Mouse (Mus musculus): Measurements from ENCODE around the gene Cd163l1. TPM values are rescaled to one million over a fixed set of nuclear protein-coding genes. Genes with fewer than 3 reads are reported as not detected.

Cd163l1 gene
- polyA plus RNA-seq, 1 experiment from 2014 or later = not detected

DNA sequence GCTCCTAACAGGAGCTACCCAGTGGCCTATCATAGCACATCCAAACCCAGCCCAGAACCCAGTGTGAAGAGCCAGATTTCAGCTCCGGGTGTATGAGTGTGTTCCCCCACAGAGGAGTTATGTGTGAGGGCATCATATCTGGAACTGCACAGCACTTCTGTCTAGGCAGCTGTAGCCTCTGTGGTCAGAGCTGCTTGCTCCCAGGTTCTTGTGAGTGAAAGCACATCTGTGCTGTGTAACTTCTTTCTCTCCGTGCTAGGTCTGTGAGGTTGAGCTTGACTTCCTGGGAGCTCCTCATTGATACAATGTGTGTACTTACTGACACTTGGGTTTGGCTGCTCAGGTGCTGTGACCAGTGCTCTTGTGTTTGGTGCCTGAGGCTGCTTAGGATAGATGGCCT lies 25.2 kb upstream of the Cd163l1 start:
- 85% methylated on average over 2 of the region's 2 CpGs for WGBS
- no peak overlapping the region for H3K27ac ChIP-seq
- no peaks in the 10 kb centered on the region for H3K9me3 ChIP-seq
- H3K27me3 ChIP-seq (ENCODE audit: poor library complexity, severe bottlenecking) = no peaks in the 10 kb centered on the region
- H3K4me3 ChIP-seq = no peak overlapping the region
- no peak for DNase-seq (ENCODE audit: extremely low spot score, low spot score)
- no peaks in the 10 kb centered on the region for H3K36me3 ChIP-seq (replicated peaks)
- H3K4me1 ChIP-seq = no peaks in the 10 kb centered on the region

DNA sequence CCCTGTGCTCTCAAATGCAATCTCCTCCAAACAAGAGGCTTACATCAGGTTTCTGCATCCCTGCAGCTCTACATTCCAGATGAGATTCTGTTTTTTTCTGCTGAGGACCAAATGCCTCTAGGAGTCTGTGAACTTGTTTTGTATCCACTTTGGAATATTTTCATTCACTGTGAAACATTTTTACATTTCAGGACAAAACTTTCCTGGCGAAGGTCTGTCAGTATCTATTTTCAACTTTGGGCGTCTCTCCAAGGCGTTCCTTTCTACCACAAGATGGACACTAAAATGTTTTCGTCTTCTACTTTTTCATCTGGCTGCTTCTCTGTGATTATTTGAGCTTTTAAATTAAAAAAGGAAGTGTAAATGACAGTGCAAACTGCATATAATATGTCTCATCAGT lies 24.0 kb upstream of the Cd163l1 start:
- H3K9me3 ChIP-seq = no peaks in the 10 kb centered on the region
- H3K4me3 ChIP-seq = no peak overlapping the region
- H3K36me3 ChIP-seq (replicated peaks) = no peaks in the 10 kb centered on the region
- DNase-seq (ENCODE audit: extremely low spot score, low spot score) = no peak
- H3K27ac ChIP-seq = no peak overlapping the region
- H3K27me3 ChIP-seq (ENCODE audit: poor library complexity, severe bottlenecking) = no peaks in the 10 kb centered on the region
- WGBS = 89% methylated on average over 4 of the region's 4 CpGs
- H3K4me1 ChIP-seq = no peaks in the 10 kb centered on the region

DNA sequence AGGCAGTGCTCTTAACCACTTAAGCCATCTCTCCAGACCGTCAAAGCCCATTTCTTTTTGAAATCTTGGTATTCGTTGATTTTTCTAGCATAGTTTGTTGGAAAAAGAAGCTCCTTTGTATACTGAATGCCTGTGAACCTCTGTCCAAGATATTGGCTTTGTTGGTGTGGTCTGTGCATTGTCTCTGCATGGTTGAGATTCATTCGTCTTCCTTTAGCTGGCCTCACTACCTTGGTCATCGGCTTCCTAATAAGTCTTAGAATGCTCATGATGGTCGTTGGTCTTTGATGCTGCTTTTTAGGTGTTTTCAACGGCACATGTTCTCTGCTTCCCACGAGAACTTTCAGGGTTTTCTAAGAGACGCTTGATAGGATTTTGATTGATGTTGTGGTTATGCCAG lies 22.1 kb upstream of the Cd163l1 start:
- no peak for DNase-seq (ENCODE audit: extremely low spot score, low spot score)
- H3K9me3 ChIP-seq = no peaks in the 10 kb centered on the region
- no peak overlapping the region for H3K4me3 ChIP-seq
- no peaks in the 10 kb centered on the region for H3K27me3 ChIP-seq (ENCODE audit: poor library complexity, severe bottlenecking)
- no peaks in the 10 kb centered on the region for H3K4me1 ChIP-seq
- no peak overlapping the region for H3K27ac ChIP-seq
- H3K36me3 ChIP-seq (replicated peaks) = no peaks in the 10 kb centered on the region
- 87% methylated on average over 8 of the region's 8 CpGs for WGBS

DNA sequence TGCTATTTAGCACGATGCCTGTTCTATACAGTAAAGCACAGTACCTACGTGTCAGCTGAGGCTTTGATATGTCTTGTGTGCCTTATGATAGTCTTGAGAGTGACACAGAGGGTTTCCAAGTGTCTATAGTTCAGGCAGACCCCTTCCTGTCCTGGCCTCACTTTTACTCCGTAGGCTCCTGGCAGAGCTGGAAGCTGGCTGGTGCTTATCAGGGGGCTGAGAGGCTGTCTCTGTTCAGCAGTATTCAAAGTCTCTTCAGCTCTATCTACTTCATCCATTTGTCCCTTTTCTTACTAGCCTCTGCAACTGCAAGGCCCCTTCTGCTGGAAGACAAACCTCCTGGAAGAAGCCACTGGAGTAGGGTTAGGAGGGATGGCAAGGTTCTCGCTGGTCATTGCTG lies 17.0 kb upstream of the Cd163l1 start:
- no peaks in the 10 kb centered on the region for H3K4me1 ChIP-seq
- no peak overlapping the region for H3K27ac ChIP-seq
- no peaks in the 10 kb centered on the region for H3K27me3 ChIP-seq (ENCODE audit: poor library complexity, severe bottlenecking)
- no peaks in the 10 kb centered on the region for H3K36me3 ChIP-seq (replicated peaks)
- 91% methylated on average over 4 of the region's 4 CpGs for WGBS
- H3K4me3 ChIP-seq = no peak overlapping the region
- H3K9me3 ChIP-seq = no peaks in the 10 kb centered on the region
- no peak for DNase-seq (ENCODE audit: extremely low spot score, low spot score)

DNA sequence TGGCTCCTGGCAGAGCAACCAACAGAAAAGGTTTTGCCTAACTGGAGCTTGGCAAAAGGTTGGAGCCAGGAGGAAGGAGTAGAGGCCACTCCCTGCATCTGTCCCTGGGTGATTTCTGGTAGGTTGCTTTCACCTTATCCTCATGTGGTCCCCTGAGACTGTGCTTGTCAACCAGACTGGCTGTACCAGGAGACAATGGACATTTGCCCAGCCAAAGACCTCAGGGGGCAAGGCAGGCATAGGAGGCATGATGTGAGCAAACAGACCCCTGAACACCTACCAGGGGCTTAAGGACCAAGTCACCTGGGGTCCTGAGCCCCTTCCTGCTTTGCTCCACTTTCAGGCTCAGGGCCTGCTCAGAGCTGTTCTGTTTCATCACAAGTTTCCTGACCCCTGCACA lies 12.2 kb upstream of the Cd163l1 start, which contains the start of gene Olfr524:
Gene Olfr524, minus strand, starts transcription at position 101 of the 400 bp plus-strand sequence.
- H3K27me3 ChIP-seq (ENCODE audit: poor library complexity, severe bottlenecking) = no peaks in the 10 kb centered on the region
- no peaks in the 10 kb centered on the region for H3K4me1 ChIP-seq
- no peaks in the 10 kb centered on the region for H3K36me3 ChIP-seq (replicated peaks)
- H3K4me3 ChIP-seq = no peak within 1 kb of the TSS
- H3K27ac ChIP-seq = no peak within 1 kb of the TSS
- no peak for DNase-seq (ENCODE audit: extremely low spot score, low spot score)
- H3K9me3 ChIP-seq = no peaks in the 10 kb centered on the region

DNA sequence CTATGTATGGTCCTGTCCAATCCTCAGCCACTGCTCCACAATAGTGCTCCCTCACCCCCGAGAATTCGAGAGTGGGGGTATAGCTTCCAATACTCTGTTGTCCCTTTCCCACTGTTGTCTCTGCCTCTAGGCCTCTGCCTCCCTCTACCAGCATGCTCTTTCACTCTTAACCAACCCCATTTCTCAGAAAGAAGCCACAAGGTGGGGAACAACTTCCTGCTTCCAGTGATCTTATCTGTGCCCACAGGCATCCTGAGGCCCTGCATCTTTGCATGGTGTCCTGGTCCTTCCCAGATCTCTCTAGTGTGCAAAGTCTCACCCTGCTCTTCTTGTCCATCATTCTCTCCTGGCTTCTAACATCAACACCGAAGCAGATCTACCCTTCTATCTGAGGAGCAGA lies 11.2 kb upstream of the Cd163l1 start:
- Histone ChIP-seq H3K4me1 (no peaks in the 10 kb centered on the region), H3K27ac (no peak overlapping the region), H3K36me3 (replicated peaks) (no peaks in the 10 kb centered on the region), H3K9me3 (no peaks in the 10 kb centered on the region), H3K27me3 (ENCODE audit: poor library complexity, severe bottlenecking) (no peaks in the 10 kb centered on the region), H3K4me3 (no peak overlapping the region)
- DNase-seq (ENCODE audit: extremely low spot score, low spot score) = no peak
- 88% methylated on average over 3 of the region's 3 CpGs for WGBS

DNA sequence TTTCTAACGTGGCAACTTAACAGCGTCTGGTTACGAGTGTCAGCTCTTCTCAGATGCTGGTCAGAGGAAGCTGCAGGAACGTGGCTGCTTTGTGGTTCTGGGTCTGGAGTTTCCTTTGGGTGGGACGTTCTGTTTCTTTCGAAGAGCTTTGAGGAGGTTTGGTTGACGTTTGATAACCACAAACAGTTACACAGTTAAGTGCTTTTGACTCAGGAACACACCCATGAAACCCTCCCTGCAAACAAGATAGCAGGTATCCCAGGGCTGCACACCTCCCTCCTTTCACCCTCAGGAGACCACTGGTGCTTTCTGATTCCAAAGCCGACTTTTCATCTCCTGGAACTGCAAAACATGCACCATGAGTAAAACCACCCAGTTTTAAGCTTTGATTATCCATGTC lies 9.9 kb upstream of the Cd163l1 start:
- no peak for DNase-seq (ENCODE audit: extremely low spot score, low spot score)
- Histone ChIP-seq H3K9me3 (no peaks in the 10 kb centered on the region), H3K27me3 (ENCODE audit: poor library complexity, severe bottlenecking) (no peaks in the 10 kb centered on the region), H3K36me3 (replicated peaks) (no peaks in the 10 kb centered on the region), H3K4me1 (no peaks in the 10 kb centered on the region), H3K4me3 (no peak overlapping the region), H3K27ac (no peak overlapping the region)
- 80% methylated on average over 8 of the region's 8 CpGs for WGBS

DNA sequence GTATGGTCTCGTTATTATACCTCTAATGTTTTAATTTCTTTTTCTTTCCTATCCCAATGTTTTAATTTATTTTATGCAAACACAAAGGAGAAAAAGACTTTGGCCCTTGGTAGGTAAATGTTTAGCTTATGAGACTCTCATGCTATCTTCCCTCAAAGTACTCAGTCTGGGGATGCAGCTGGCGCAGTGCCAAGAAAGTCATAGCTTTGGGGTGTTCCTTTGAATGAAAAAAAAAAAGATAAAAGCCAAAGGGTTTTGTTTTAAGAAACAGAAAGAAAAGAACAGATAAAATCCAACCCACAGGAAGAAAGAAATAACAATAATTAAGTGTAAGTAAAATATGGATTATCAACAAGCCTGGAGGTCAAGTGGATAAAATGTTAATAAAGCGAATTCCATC lies 9.4 kb upstream of the Cd163l1 start:
- H3K36me3 ChIP-seq (replicated peaks) = no peaks in the 10 kb centered on the region
- WGBS = 89% methylated on average over 3 of the region's 3 CpGs
- H3K27ac ChIP-seq = no peak overlapping the region

DNA sequence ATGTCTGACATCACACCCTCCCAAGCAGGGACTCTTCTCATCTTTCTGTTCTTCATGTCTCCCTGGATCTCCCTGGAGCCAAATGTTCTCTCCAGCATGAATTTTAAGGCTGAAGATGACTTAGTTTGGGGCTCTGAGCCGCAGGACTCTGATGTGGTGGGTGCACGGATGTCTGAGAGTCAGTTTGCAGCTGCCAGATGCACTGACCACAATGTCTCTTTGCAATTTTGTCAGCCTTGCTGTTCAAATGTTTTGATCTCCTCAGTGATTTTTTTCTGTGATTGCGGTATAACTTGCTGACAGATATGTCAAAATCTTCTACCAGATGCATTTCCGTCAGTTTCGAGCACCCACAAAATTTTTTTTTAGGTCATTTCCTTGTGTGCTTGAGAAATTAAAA lies 4.2 kb upstream of the Cd163l1 start:
- Histone ChIP-seq H3K27ac (no peak overlapping the region), H3K4me3 (no peak overlapping the region), H3K9me3 (no peaks in the 10 kb centered on the region), H3K27me3 (ENCODE audit: poor library complexity, severe bottlenecking) (no peaks in the 10 kb centered on the region), H3K4me1 (no peaks in the 10 kb centered on the region), H3K36me3 (replicated peaks) (no peaks in the 10 kb centered on the region)
- no peak for DNase-seq (ENCODE audit: extremely low spot score, low spot score)
- WGBS = 87% methylated on average over 5 of the region's 5 CpGs

More for the DNA sequence above, 9.4 kb upstream of the Cd163l1 start:
- Histone ChIP-seq H3K4me3 (no peak overlapping the region), H3K4me1 (no peaks in the 10 kb centered on the region), H3K27me3 (ENCODE audit: poor library complexity, severe bottlenecking) (no peaks in the 10 kb centered on the region), H3K9me3 (no peaks in the 10 kb centered on the region)
- no peak for DNase-seq (ENCODE audit: extremely low spot score, low spot score)

DNA sequence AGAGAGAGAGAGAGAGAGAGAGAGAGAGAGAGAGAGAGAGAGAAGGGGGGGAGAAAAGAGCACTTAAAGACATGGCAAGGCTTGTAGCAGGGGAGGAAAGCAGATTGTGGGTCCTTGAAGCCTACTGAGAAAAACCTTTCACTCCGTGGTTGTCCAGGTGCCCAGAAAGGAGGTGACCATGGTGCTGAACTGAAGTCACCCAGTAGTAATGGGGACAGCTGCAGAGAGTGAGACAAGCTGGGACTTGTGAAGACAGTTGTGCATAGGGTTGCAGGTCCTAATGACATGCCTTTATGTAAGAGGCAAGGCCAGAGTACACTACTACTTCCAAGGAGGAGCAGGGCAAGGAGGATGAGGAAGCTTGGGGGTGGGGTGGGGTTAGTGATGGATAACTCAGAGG lies 1.2 kb downstream of the Cd163l1 start:
- DNase-seq (ENCODE audit: extremely low spot score, low spot score) = no peak
- no peaks in the 10 kb centered on the region for H3K4me1 ChIP-seq
- no peak overlapping the region for H3K27ac ChIP-seq
- WGBS = 38% methylated on average over 1 of the region's 1 CpGs
- H3K9me3 ChIP-seq = no peaks in the 10 kb centered on the region
- no peaks in the 10 kb centered on the region for H3K36me3 ChIP-seq (replicated peaks)
- H3K4me3 ChIP-seq = no peak overlapping the region
- H3K27me3 ChIP-seq (ENCODE audit: poor library complexity, severe bottlenecking) = no peaks in the 10 kb centered on the region

DNA sequence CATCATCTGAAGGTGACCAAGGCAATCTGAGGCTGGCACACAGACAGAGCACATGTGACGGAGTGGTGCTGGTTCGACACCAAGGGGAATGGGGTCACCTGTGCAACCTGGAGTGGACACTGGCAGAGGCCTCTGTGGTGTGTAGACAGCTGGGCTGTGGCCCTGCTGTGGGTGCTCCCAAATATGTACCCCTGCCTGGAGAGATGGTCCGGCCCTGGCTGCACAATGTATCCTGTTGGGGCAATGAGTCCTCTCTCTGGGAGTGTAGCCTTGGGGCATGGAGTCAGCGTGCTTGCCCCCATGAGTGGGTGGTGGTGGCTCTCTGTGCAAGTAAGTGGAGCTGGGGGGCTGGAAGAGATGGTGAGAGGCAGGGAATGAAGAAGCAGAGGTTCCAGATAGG lies 2.3 kb downstream of the Cd163l1 start:
- 80% methylated on average over 4 of the region's 4 CpGs for WGBS

DNA sequence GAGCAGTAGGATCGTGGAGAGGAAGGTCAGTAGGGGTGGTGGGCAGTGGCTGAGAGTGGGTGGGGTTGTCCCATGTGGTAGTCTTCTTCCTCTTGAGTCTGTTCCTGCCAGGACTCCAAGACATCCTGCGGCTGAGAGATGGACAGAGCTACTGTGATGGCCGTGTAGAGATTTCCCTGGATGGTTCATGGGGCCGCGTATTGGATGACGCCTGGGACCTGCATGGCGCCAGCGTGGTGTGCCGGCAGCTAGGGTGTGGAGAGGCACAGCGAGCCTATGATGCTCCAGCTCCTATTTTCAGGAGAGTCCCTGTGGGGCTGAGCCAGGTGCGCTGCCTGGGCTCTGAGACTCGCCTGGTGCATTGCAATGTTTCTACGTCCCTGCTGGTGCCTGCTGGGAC lies 6.1 kb downstream of the Cd163l1 start:
- Histone ChIP-seq H3K4me3 (no peak overlapping the region), H3K27ac (no peak overlapping the region), H3K27me3 (ENCODE audit: poor library complexity, severe bottlenecking) (no peaks in the 10 kb centered on the region), H3K9me3 (no peaks in the 10 kb centered on the region), H3K36me3 (replicated peaks) (no peaks in the 10 kb centered on the region), H3K4me1 (no peaks in the 10 kb centered on the region)
- no peak for DNase-seq (ENCODE audit: extremely low spot score, low spot score)
- WGBS = 88% methylated on average over 13 of the region's 13 CpGs

More for the DNA sequence above, 2.3 kb downstream of the Cd163l1 start:
- Histone ChIP-seq H3K27me3 (ENCODE audit: poor library complexity, severe bottlenecking) (no peaks in the 10 kb centered on the region), H3K4me1 (no peaks in the 10 kb centered on the region), H3K27ac (no peak overlapping the region), H3K36me3 (replicated peaks) (no peaks in the 10 kb centered on the region), H3K4me3 (no peak overlapping the region), H3K9me3 (no peaks in the 10 kb centered on the region)
- DNase-seq (ENCODE audit: extremely low spot score, low spot score) = no peak

DNA sequence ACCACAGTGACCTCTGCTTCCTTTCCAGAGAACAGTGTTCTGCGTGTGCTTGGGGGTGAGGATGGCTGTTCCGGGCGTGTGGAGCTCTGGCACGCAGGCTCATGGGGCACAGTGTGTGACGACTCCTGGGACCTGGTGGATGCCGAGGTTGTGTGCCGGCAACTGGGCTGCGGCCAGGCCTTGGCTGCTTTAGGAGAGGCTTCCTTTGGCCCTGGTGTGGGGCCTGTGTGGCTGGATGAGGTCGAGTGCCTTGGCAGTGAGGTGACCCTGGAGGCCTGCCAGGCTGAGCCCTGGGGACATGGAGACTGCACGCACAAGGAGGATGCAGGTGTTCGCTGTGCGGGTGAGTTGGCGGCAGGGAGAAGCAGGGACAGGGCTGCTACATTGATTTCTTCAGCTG lies 10.4 kb downstream of the Cd163l1 start:
- Histone ChIP-seq H3K36me3 (replicated peaks) (no peaks in the 10 kb centered on the region), H3K4me1 (no peaks in the 10 kb centered on the region), H3K4me3 (no peak overlapping the region), H3K27me3 (ENCODE audit: poor library complexity, severe bottlenecking) (no peaks in the 10 kb centered on the region), H3K27ac (no peak overlapping the region), H3K9me3 (no peaks in the 10 kb centered on the region)
- DNase-seq (ENCODE audit: extremely low spot score, low spot score) = no peak
- 84% methylated on average over 13 of the region's 13 CpGs for WGBS

DNA sequence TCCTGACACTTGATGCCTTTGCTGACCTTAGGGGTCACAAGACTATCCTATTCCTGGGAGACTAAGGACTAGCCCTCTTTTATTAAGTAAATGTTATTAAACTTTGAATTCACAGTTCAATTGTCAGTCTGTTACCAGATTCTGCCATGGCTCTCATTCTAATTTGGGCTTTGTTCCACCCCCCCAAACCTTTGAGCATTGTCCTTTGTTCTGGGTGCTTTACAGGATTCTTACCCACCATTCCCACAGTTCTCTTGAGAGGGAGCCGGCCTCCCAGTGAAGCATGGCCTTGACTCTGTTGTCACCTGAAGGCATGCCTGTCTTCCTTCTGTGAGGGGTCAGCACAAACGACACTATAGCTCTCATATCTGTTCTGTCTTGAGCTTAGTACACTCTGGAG lies 13.0 kb downstream of the Cd163l1 start:
- no peak for DNase-seq (ENCODE audit: extremely low spot score, low spot score)
- 85% methylated on average over 2 of the region's 2 CpGs for WGBS
- Histone ChIP-seq H3K4me3 (no peak overlapping the region), H3K9me3 (0 out of 2 replicates have a peak, but pooled peaks cover 2% of the 10 kb centered on the region), H3K27ac (no peak overlapping the region), H3K27me3 (ENCODE audit: poor library complexity, severe bottlenecking) (no peaks in the 10 kb centered on the region), H3K4me1 (no peaks in the 10 kb centered on the region), H3K36me3 (replicated peaks) (no peaks in the 10 kb centered on the region)
